Mouse (Mus musculus): ENCODE data around the gene Zbtb9. TPM values are rescaled to one million over a fixed set of nuclear protein-coding genes. Genes with fewer than 3 reads are reported as not detected.

Gene Zbtb9
- polyA plus RNA-seq, 1 experiment from 2014 or later: 11.1 TPM

DNA sequence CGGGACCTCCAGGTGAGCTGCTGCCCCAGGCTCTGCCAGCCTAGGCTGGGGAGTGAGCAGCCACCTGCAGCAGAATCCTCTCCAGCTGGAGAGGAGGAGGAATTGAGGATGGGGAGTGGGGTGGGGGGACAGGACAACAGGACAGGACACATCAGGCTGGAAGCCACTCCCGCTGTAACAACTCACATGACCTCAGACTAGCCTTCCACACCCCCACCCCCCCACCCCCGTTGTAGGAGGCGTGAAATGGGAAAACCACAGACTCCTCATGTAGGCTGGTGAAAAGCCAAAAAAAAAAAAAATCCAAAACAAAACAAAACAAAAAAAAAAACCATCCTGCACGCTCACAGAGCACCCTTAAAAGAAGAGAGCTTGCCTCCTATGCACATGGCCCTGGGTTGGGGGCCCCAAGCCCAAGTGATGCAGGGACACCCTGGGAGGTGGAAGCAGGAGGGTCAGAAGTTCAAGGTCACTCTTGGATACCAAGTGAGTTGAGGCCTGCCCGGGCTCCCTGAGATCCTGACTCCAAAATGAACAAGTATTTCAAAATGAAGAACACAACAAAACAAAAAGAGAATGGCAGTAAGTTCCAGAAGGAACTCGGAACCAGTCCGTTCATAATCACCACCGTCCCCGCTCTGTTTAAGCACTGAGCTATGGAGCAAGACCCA lies 66.6 kb downstream of the Zbtb9 start:
- TF ChIP-seq CTCF (IDR thresholded peaks at IDR 0.05; ENCODE audit: low read depth): no peak
- DNase-seq (ENCODE audit: low spot score) (no peak), ATAC-seq (replicated peaks; ENCODE audit: low FRiP score, low read depth) (no peak)
- Histone ChIP-seq H3K4me1 (replicated peaks; ENCODE audit: insufficient read depth, low read length) (peaks cover 26% of the 10 kb centered on the region), H3K27ac (peak overlapping the region; percentile 89), H3K4me2 (ENCODE audit: low read length) (0 out of 2 replicates have a peak overlapping the region, but pooled peaks have one; percentile 18), H3K9me3 (replicated peaks; ENCODE audit: low read length) (no peaks in the 10 kb centered on the region), H3K36me3 (ENCODE audit: insufficient read depth, low read length) (no peaks in the 10 kb centered on the region), H3K9ac (ENCODE audit: low read depth, low read length) (no peak overlapping the region), H3K27me3 (ENCODE audit: insufficient read depth, low read length) (no peaks in the 10 kb centered on the region), H3K4me3 (replicated peaks; ENCODE audit: low read depth, low read length) (no peak overlapping the region)
- WGBS: 55% methylated on average over 10 of the region's 10 CpGs

DNA sequence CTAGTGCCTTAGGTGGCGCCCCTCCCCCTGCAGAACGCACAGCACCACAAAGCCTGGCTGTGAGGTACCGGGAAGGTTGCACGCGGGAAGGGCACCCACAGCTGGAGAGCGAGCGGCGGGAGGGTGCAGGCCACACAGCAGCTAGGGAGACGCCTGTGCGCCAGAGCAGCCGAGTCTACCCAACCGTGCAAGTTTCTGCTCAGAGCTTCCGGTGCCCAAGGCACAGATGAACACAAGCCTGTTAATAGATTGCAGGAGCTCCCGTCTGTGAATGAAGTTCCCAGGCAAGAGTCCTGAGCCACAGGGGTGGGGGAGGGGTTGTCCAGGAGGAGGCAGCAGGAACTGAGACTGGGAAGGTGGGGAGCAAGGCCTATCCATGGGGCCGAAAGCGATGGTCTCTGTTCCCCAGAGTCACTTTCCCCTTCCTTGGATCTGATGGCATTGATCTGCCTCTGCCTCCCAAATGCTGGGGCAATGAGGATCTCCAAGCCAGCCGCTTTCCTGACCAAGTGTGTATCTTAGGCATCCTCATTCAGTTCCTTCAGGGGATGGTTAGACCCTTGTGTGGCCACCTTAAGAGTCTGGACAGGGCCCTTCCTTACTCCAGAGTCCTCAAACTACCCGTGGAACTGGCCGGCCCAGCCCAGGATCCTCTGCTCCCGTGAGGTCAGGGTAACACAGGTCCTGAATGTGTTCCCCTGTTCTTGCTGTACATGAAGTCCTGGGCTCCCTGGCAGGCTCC lies 67.5 kb downstream of the Zbtb9 start:
- Histone ChIP-seq H3K4me1 (replicated peaks; ENCODE audit: insufficient read depth, low read length) (peaks cover 26% of the 10 kb centered on the region), H3K9ac (ENCODE audit: low read depth, low read length) (no peak overlapping the region; the same call in 1 of the 2 replicates), H3K4me2 (ENCODE audit: low read length) (0 out of 2 replicates have a peak overlapping the region, but pooled peaks have one; percentile 18), H3K27me3 (ENCODE audit: insufficient read depth, low read length) (no peaks in the 10 kb centered on the region), H3K4me3 (replicated peaks; ENCODE audit: low read depth, low read length) (no peak overlapping the region), H3K36me3 (ENCODE audit: insufficient read depth, low read length) (no peaks in the 10 kb centered on the region), H3K27ac (peak overlapping the region; percentile 89), H3K9me3 (replicated peaks; ENCODE audit: low read length) (no peaks in the 10 kb centered on the region)
- TF ChIP-seq CTCF (IDR thresholded peaks at IDR 0.05; ENCODE audit: low read depth): no peak
- peak; percentile 77 for DNase-seq (ENCODE audit: low spot score)
- ATAC-seq (replicated peaks; ENCODE audit: low FRiP score, low read depth): peak; percentile 62
- WGBS: 20% methylated on average over 20 of the region's 20 CpGs

DNA sequence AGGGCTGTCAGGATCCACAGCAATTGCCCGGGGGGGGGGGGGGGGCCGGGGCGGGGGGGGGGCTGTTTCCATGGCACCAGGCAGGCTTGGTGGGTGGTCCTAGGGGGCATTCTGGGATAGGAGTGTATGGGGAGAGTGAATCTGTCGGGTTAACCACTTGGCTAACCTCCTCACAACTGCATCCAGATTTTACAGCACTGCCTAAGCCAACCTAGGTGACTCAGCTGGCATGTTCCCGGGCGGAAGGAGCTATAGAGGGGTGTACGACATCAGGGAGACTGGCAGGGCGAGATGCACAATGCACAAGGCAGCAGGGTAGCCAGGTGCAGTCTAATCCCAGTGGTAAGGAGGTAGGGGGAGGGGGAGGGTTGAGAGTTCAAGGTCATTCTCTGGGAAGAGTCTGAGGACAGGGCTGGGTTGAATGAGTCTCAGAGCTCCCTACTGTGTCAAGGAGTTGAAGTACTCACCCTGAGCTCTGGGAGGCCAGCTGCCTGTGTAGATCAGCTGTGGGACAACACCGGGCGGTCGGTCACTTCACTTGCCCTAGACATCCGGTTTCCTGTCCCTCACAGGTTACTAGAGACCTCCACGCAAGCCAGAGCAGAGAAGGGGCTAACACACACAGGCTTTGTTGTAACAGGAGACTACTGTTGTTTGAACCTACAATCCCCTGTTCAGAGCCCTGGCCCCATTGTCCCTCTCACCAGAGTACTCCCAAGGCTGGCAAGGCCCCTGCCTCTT lies 68.2 kb downstream of the Zbtb9 start:
- peak; percentile 8 for ATAC-seq (replicated peaks; ENCODE audit: low FRiP score, low read depth)
- H3K27ac ChIP-seq: peak overlapping the region; percentile 89
- DNase-seq (ENCODE audit: low spot score): no peak
- no peaks in the 10 kb centered on the region for H3K27me3 ChIP-seq (ENCODE audit: insufficient read depth, low read length)
- no peak overlapping the region for H3K9ac ChIP-seq (ENCODE audit: low read depth, low read length)
- H3K9me3 ChIP-seq (replicated peaks; ENCODE audit: low read length): no peaks in the 10 kb centered on the region
- no peaks in the 10 kb centered on the region for H3K36me3 ChIP-seq (ENCODE audit: insufficient read depth, low read length)
- H3K4me2 ChIP-seq (ENCODE audit: low read length): no peak overlapping the region
- TF ChIP-seq CTCF (IDR thresholded peaks at IDR 0.05; ENCODE audit: low read depth): no peak
- H3K4me3 ChIP-seq (replicated peaks; ENCODE audit: low read depth, low read length): no peak overlapping the region
- WGBS: 46% methylated on average over 11 of the region's 13 CpGs
- peaks cover 26% of the 10 kb centered on the region for H3K4me1 ChIP-seq (replicated peaks; ENCODE audit: insufficient read depth, low read length)

- Histone ChIP-seq H3K9ac (ENCODE audit: low read depth, low read length) (no peak overlapping the region), H3K27me3 (ENCODE audit: insufficient read depth, low read length) (no peaks in the 10 kb centered on the region), H3K4me2 (ENCODE audit: low read length) (no peak overlapping the region), H3K4me1 (replicated peaks; ENCODE audit: insufficient read depth, low read length) (peaks cover 26% of the 10 kb centered on the region), H3K4me3 (replicated peaks; ENCODE audit: low read depth, low read length) (no peak overlapping the region), H3K27ac (peak overlapping the region; percentile 89), H3K36me3 (ENCODE audit: insufficient read depth, low read length) (no peaks in the 10 kb centered on the region), H3K9me3 (replicated peaks; ENCODE audit: low read length) (no peaks in the 10 kb centered on the region)
- ATAC-seq (replicated peaks; ENCODE audit: low FRiP score, low read depth) (no peak), DNase-seq (ENCODE audit: low spot score) (no peak)
- TF ChIP-seq CTCF (IDR thresholded peaks at IDR 0.05; ENCODE audit: low read depth): no peak
- WGBS: 94% methylated on average over 2 of the region's 2 CpGs
These were observed 68.8 kb downstream of the Zbtb9 start for GRCm38 (mm10) chr17:27041787-27042055.

- Histone ChIP-seq H3K36me3 (ENCODE audit: insufficient read depth, low read length) (no peaks in the 10 kb centered on the region), H3K4me2 (ENCODE audit: low read length) (no peak overlapping the region), H3K9ac (ENCODE audit: low read depth, low read length) (no peak overlapping the region), H3K4me3 (replicated peaks; ENCODE audit: low read depth, low read length) (no peak overlapping the region), H3K27ac (no peak overlapping the region; the same call in 1 of the 2 replicates), H3K4me1 (replicated peaks; ENCODE audit: insufficient read depth, low read length) (peaks cover 26% of the 10 kb centered on the region), H3K27me3 (ENCODE audit: insufficient read depth, low read length) (no peaks in the 10 kb centered on the region), H3K9me3 (replicated peaks; ENCODE audit: low read length) (no peaks in the 10 kb centered on the region)
- DNase-seq (ENCODE audit: low spot score) (peak; percentile 25), ATAC-seq (replicated peaks; ENCODE audit: low FRiP score, low read depth) (0 out of 2 replicates have a peak, but pooled peaks have one; percentile 7)
- WGBS: 52% methylated on average over 6 of the region's 6 CpGs
- TF ChIP-seq CTCF (IDR thresholded peaks at IDR 0.05; ENCODE audit: low read depth): no peak
These were observed 69.9 kb downstream of the Zbtb9 start for GRCm38 (mm10) chr17:27042840-27043239.

- TF ChIP-seq CTCF (IDR thresholded peaks at IDR 0.05; ENCODE audit: low read depth): no peak
- no peaks in the 10 kb centered on the region for H3K9me3 ChIP-seq (replicated peaks; ENCODE audit: low read length)
- no peak overlapping the region for H3K9ac ChIP-seq (ENCODE audit: low read depth, low read length)
- no peaks in the 10 kb centered on the region for H3K27me3 ChIP-seq (ENCODE audit: insufficient read depth, low read length)
- no peak for ATAC-seq (replicated peaks; ENCODE audit: low FRiP score, low read depth)
- H3K4me3 ChIP-seq (replicated peaks; ENCODE audit: low read depth, low read length): no peak overlapping the region
- H3K36me3 ChIP-seq (ENCODE audit: insufficient read depth, low read length): no peaks in the 10 kb centered on the region
- WGBS: 88% methylated on average over 6 of the region's 6 CpGs
- H3K4me1 ChIP-seq (replicated peaks; ENCODE audit: insufficient read depth, low read length): peaks cover 10% of the 10 kb centered on the region
- H3K27ac ChIP-seq: no peak overlapping the region
- DNase-seq (ENCODE audit: low spot score): no peak
- H3K4me2 ChIP-seq (ENCODE audit: low read length): no peak overlapping the region
These were observed 72.2 kb downstream of the Zbtb9 start for GRCm38 (mm10) chr17:27045164-27045563.
